Mouse (Mus musculus) bone marrow macrophage, adult 2 months (primary cell): ENCODE measurements at regions not wholly inside any gene's neighbourhood (a gene's known extent, or its start where the extent isn't known, plus 50 kb on each side); places are given as distances from the start of the nearest gene placed in this dataset.

Source experiments
- CTCF ChIP-seq: IDR thresholded peaks from 2 replicates; pipeline ENCODE4 v1.5.1; 2012; ENCODE audit warnings: low read depth, mild to moderate bottlenecking, low read length, moderate library complexity
- POLR2A ChIP-seq: IDR thresholded peaks from 2 replicates; pipeline ENCODE4 v1.6.1; 2012; ENCODE audit warnings: mild to moderate bottlenecking, low read depth, low read length, borderline replicate concordance

DNA sequence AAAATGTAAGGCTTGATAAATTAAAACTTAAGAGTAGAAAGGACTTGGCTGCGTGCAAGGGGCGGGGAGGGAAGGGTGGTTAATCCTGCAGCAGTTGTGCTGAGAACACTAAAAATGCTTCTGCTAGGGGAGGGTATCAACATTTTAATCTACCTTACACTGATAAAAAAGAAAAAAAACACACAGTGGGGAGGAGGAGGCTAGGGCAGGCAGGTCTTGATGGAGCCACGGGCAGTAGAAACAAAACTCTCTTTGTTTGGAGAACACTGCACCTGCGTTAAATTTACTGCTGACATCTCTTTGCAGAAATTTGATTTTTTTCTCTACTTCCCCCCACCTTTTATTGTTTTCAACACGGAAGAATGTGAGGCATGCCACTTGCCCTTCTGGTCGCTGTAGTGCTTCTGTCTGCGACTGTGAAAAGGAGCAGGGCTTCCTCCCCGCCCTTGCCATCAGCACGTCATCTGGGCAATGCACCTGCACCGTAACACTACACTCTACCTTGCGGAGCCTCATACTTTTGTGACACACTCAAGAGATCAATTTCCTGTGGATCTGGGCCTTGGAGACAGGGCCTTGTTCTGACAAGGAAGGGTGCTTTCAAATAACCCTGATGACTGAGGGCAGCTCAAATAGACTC lies 211.7 kb downstream of the Spry2 start:
- TF ChIP-seq POLR2A: no peak
- TF ChIP-seq CTCF: no peak
